Mouse (Mus musculus): Measurements from ENCODE around the gene Brinp2. TPM values are rescaled to one million over a fixed set of nuclear protein-coding genes. Genes with fewer than 3 reads are reported as not detected.

Brinp2 gene
- 0.37 and 0.39 TPM in 2 replicates for polyA plus RNA-seq (2012; rRNA removed)
- 0.26 and 0.39 TPM in 2 replicates for polyA plus RNA-seq (2014; fragmentation: Nextera tagmentation; extraction: Ambion mirVana)

GRCm38 (mm10) chr1:158356051-158356461, at the start of gene Brinp2:
Gene Brinp2 (minus strand): TSS chr1:158356326.
- Histone ChIP-seq H3K36me3 (ENCODE audit: control insufficient read depth, insufficient read depth, low read length) (no peaks in the 10 kb centered on the region), H3K4me3 (replicated peaks; ENCODE audit: low read length) (peak within 1 kb of the TSS; percentile 49), H3K9me3 (ENCODE audit: control insufficient read depth, low read length) (no peaks in the 10 kb centered on the region), H3K9ac (ENCODE audit: low read depth, low read length, severe bottlenecking) (no peak within 1 kb of the TSS), H3K27me3 (ENCODE audit: control insufficient read depth, insufficient read depth, low read length) (peaks cover 29% of the 10 kb centered on the region), H3K4me2 (replicated peaks; ENCODE audit: low read depth, low read length, severe bottlenecking) (peak within 1 kb of the TSS; percentile 80), H3K4me1 (ENCODE audit: control insufficient read depth, insufficient read depth, low read length) (0 out of 2 replicates have a peak, but pooled peaks cover 3% of the 10 kb centered on the region), H3K27ac (replicated peaks; ENCODE audit: low read depth, low read length) (no peak within 1 kb of the TSS)
- 1% methylated on average over 27 of the region's 30 CpGs for WGBS
- DNase-seq (ENCODE audit: low spot score) (peak; percentile 68), ATAC-seq (ENCODE audit: low FRiP score, low read depth) (peak; percentile 93)
- TF ChIP-seq POLR2A (IDR thresholded peaks at IDR 0.05; ENCODE audit: borderline replicate concordance, extremely low read depth, insufficient read depth, insufficient read length): no peak

- DNase-seq (ENCODE audit: low spot score) (no peak), ATAC-seq (ENCODE audit: low FRiP score, low read depth) (no peak)
- 61% methylated on average over 2 of the region's 2 CpGs for WGBS
- H3K4me3 ChIP-seq (replicated peaks; ENCODE audit: low read length): no peak overlapping the region
- H3K27me3 ChIP-seq (ENCODE audit: control insufficient read depth, insufficient read depth, low read length): no peaks in the 10 kb centered on the region
- H3K36me3 ChIP-seq (ENCODE audit: control insufficient read depth, insufficient read depth, low read length): no peaks in the 10 kb centered on the region
- H3K9me3 ChIP-seq (ENCODE audit: control insufficient read depth, low read length): no peaks in the 10 kb centered on the region
- H3K4me2 ChIP-seq (replicated peaks; ENCODE audit: low read depth, low read length, severe bottlenecking): no peak overlapping the region
- H3K9ac ChIP-seq (ENCODE audit: low read depth, low read length, severe bottlenecking): no peak overlapping the region
- H3K27ac ChIP-seq (replicated peaks; ENCODE audit: low read depth, low read length): no peak overlapping the region
- TF ChIP-seq POLR2A (IDR thresholded peaks at IDR 0.05; ENCODE audit: borderline replicate concordance, extremely low read depth, insufficient read depth, insufficient read length): no peak
- no peaks in the 10 kb centered on the region for H3K4me1 ChIP-seq (ENCODE audit: control insufficient read depth, insufficient read depth, low read length)
Measured at GRCm38 (mm10) chr1:158400898-158401297, 44.8 kb upstream of the Brinp2 start.

- no peak for DNase-seq (ENCODE audit: low spot score)
- Histone ChIP-seq H3K9me3 (ENCODE audit: control insufficient read depth, low read length) (no peaks in the 10 kb centered on the region), H3K36me3 (ENCODE audit: control insufficient read depth, insufficient read depth, low read length) (no peaks in the 10 kb centered on the region), H3K27me3 (ENCODE audit: control insufficient read depth, insufficient read depth, low read length) (no peaks in the 10 kb centered on the region), H3K4me3 (replicated peaks; ENCODE audit: low read length) (no peak overlapping the region), H3K4me2 (replicated peaks; ENCODE audit: low read depth, low read length, severe bottlenecking) (no peak overlapping the region), H3K4me1 (ENCODE audit: control insufficient read depth, insufficient read depth, low read length) (no peaks in the 10 kb centered on the region), H3K9ac (ENCODE audit: low read depth, low read length, severe bottlenecking) (no peak overlapping the region), H3K27ac (replicated peaks; ENCODE audit: low read depth, low read length) (no peak overlapping the region)
- ATAC-seq (ENCODE audit: low FRiP score, low read depth): no peak
- WGBS: 92% methylated on average over 2 of the region's 2 CpGs
- TF ChIP-seq POLR2A (IDR thresholded peaks at IDR 0.05; ENCODE audit: borderline replicate concordance, extremely low read depth, insufficient read depth, insufficient read length): no peak
Measured at GRCm38 (mm10) chr1:158397058-158397457, 40.9 kb upstream of the Brinp2 start.

GRCm38 (mm10) chr1:158390693-158391092, 34.6 kb upstream of the Brinp2 start:
- no peak for TF ChIP-seq POLR2A (IDR thresholded peaks at IDR 0.05; ENCODE audit: borderline replicate concordance, extremely low read depth, insufficient read depth, insufficient read length)
- ATAC-seq (ENCODE audit: low FRiP score, low read depth) (no peak), DNase-seq (ENCODE audit: low spot score) (no peak)
- Histone ChIP-seq H3K36me3 (ENCODE audit: control insufficient read depth, insufficient read depth, low read length) (no peaks in the 10 kb centered on the region), H3K4me2 (replicated peaks; ENCODE audit: low read depth, low read length, severe bottlenecking) (no peak overlapping the region), H3K9me3 (ENCODE audit: control insufficient read depth, low read length) (no peaks in the 10 kb centered on the region), H3K4me3 (replicated peaks; ENCODE audit: low read length) (no peak overlapping the region), H3K4me1 (ENCODE audit: control insufficient read depth, insufficient read depth, low read length) (no peaks in the 10 kb centered on the region), H3K27me3 (ENCODE audit: control insufficient read depth, insufficient read depth, low read length) (no peaks in the 10 kb centered on the region), H3K27ac (replicated peaks; ENCODE audit: low read depth, low read length) (no peak overlapping the region), H3K9ac (ENCODE audit: low read depth, low read length, severe bottlenecking) (no peak overlapping the region)
- 75% methylated on average over 4 of the region's 4 CpGs for WGBS

GRCm38 (mm10) chr1:158388995-158389394, 32.9 kb upstream of the Brinp2 start:
- WGBS: 85% methylated on average over 4 of the region's 4 CpGs

GRCm38 (mm10) chr1:158386781-158387180, 30.7 kb upstream of the Brinp2 start:
- Histone ChIP-seq H3K27ac (replicated peaks; ENCODE audit: low read depth, low read length) (no peak overlapping the region), H3K4me1 (ENCODE audit: control insufficient read depth, insufficient read depth, low read length) (no peaks in the 10 kb centered on the region), H3K27me3 (ENCODE audit: control insufficient read depth, insufficient read depth, low read length) (no peaks in the 10 kb centered on the region), H3K9ac (ENCODE audit: low read depth, low read length, severe bottlenecking) (no peak overlapping the region), H3K4me3 (replicated peaks; ENCODE audit: low read length) (no peak overlapping the region), H3K4me2 (replicated peaks; ENCODE audit: low read depth, low read length, severe bottlenecking) (no peak overlapping the region), H3K36me3 (ENCODE audit: control insufficient read depth, insufficient read depth, low read length) (no peaks in the 10 kb centered on the region), H3K9me3 (ENCODE audit: control insufficient read depth, low read length) (no peaks in the 10 kb centered on the region)
- ATAC-seq (ENCODE audit: low FRiP score, low read depth) (no peak), DNase-seq (ENCODE audit: low spot score) (no peak)
- TF ChIP-seq POLR2A (IDR thresholded peaks at IDR 0.05; ENCODE audit: borderline replicate concordance, extremely low read depth, insufficient read depth, insufficient read length): no peak
- WGBS: 70% methylated on average over 3 of the region's 3 CpGs

More at GRCm38 (mm10) chr1:158388995-158389394, 32.9 kb upstream of the Brinp2 start:
- no peak for TF ChIP-seq POLR2A (IDR thresholded peaks at IDR 0.05; ENCODE audit: borderline replicate concordance, extremely low read depth, insufficient read depth, insufficient read length)
- ATAC-seq (ENCODE audit: low FRiP score, low read depth) (no peak), DNase-seq (ENCODE audit: low spot score) (no peak)
- H3K4me3 ChIP-seq (replicated peaks; ENCODE audit: low read length): no peak overlapping the region
- no peak overlapping the region for H3K9ac ChIP-seq (ENCODE audit: low read depth, low read length, severe bottlenecking)
- H3K27me3 ChIP-seq (ENCODE audit: control insufficient read depth, insufficient read depth, low read length): no peaks in the 10 kb centered on the region
- H3K4me1 ChIP-seq (ENCODE audit: control insufficient read depth, insufficient read depth, low read length): no peaks in the 10 kb centered on the region
- H3K9me3 ChIP-seq (ENCODE audit: control insufficient read depth, low read length): no peaks in the 10 kb centered on the region
- H3K27ac ChIP-seq (replicated peaks; ENCODE audit: low read depth, low read length): no peak overlapping the region
- H3K4me2 ChIP-seq (replicated peaks; ENCODE audit: low read depth, low read length, severe bottlenecking): no peak overlapping the region
- no peaks in the 10 kb centered on the region for H3K36me3 ChIP-seq (ENCODE audit: control insufficient read depth, insufficient read depth, low read length)

All from limb, embryonic 14.5 days (tissue).